Mouse (Mus musculus) bone marrow macrophage, adult 2 months (primary cell): ENCODE measurements around the gene Fmnl1.

Experiments used
- CTCF ChIP-seq: IDR thresholded peaks from 2 replicates; pipeline ENCODE4 v1.5.1; 2012; ENCODE audit warnings: low read depth, mild to moderate bottlenecking, low read length, moderate library complexity
- POLR2A ChIP-seq: IDR thresholded peaks from 2 replicates; pipeline ENCODE4 v1.6.1; 2012; ENCODE audit warnings: mild to moderate bottlenecking, low read depth, low read length, borderline replicate concordance

- TF ChIP-seq POLR2A (no peak), CTCF (no peak)
These were observed 5.6 kb downstream of the Fmnl1 start for GRCm38 (mm10) chr11:103176510-103176909.
